Mouse (Mus musculus): ENCODE data around the gene Htr1f.
"Not testable (repeated sequence)": the region's sequence is repeated elsewhere in the genome, so short reads cannot be mapped to it uniquely, and the experiment has no call there.

Htr1f gene

DNA sequence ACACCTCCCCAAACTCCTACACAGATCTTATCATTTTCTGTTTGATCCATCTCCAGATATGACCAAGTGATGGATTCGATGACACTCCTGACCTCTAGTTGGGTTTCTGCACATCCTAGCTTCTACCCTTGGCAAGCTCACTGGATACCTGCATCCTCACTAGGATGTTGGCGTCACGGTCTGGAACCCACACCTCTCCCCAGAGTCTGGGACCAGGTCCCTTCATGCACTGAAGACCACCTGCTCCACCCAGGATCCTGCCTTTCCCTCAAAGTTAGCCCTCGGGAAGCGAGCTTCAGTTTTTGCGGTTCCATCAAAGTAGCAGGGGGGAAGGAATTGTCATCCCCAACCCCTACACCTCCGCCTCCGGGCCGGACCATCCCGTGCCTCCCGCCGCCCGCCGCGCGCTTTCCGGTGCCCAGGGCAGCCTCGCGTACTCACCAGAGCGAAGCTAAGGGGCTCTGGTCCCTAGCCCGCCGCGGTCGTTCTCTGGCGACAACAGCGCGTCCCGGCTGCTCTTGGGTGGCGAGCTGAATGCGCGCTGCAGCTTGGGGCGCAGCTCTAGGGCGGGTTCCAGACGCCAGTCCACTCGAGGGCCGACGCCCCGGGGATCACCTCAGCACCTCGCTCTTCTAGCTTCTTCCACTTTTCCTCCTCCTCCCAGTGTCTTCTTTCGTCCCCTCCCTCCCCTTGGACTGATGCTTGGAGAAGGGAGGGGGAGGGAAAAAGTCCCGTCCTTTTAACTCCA, at the start of gene Htr1f:
Htr1f (minus strand) TSS at position 671 of the 748 bp plus-strand sequence.
- in situ Hi-C loops (cut with MboI; ENCODE audit: unreplicated experiment in 2 of 2), result no loop called here

DNA sequence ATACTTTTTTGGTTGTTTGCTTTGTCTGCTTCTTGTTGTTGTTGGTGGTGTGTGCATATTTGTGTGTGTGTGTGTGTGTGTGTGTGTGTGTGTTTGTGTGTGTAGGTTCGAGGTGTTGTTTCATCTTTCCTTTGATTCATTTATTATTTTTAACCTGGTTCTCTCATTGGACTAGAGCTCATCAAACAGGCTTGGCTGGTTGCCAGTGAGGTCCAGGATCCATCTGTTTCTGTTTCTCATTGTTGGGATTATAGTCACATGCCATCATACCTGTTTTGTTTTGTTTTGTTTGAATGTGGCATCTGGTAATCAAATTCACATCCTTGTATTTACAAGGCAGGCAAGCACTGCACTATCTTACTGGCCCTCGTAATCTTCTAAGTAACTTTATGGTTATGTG, 34.1 kb upstream of the Htr1f start:
- in situ Hi-C loops (cut with MboI; ENCODE audit: unreplicated experiment in 2 of 2), result no loop called here

DNA sequence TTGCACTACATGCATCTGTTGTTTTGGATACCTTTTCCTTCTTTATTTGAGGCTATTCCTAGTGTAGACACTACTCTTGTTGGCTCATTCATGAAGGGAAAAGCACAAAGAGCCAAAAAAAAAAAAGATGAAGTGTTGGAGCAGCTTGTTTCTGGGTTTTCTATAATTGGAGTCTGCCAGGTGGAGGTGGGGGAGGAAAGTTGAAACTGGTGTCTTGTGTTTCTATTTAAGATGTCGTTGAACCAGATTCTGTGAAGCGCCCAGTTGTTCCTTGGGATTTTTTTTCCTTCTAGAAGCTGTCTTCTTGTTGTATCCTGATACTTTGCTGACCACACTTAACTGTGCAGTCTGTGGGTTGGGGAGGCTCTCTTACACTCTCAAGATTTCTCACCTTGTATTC, 23.7 kb upstream of the Htr1f start:
- in situ Hi-C loops (cut with MboI; ENCODE audit: unreplicated experiment in 2 of 2), result loop anchor here (5.0 to 10.0 kb wide), 4 partner anchors 185 to 343 kb away; no protein-coding TSS in a partner anchor

DNA sequence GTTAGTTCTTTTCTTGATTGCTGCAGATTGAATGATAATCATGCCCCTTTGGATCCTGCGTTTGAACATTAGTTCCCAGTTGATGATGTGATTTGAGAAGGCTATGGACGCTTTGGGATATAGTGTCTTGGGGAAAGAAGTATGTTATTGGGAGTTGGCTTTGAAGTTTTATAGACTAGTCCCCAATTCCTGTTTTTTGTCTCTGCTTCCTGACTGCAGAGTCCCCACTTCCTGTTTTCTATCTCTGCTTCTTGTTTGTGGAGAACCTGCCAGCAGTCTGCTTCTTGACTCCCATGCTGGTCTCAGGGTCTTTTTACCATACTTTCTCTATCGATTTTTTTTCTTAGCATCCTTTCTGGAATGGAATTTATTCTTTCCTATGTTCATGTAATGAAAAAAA, 22.2 kb upstream of the Htr1f start:
- in situ Hi-C loops (cut with MboI; ENCODE audit: unreplicated experiment in 2 of 2), result loop anchor here (5.0 to 10.0 kb wide), 4 partner anchors 183 to 344 kb away; no protein-coding TSS in a partner anchor

DNA sequence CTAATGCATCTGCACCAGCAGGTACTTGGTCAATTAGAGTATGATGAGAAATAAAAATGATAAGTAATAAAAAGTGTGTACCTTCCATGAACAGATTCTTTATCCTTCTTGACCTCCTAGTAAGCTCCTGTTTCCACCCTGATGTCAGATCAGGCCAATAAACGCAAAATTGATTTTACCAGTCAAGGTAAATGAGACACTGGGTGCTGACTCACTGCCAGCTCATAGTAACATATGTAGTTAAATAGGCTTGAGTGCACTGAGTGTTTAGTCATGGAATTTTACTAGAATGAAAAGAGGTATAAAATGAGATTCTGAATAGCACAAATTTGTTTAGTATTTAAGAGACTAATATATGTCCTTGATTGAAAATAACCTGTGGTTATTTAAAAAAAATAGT, 6.6 kb upstream of the Htr1f start:
- in situ Hi-C loops (cut with MboI; ENCODE audit: unreplicated experiment in 2 of 2), result no loop called here

DNA sequence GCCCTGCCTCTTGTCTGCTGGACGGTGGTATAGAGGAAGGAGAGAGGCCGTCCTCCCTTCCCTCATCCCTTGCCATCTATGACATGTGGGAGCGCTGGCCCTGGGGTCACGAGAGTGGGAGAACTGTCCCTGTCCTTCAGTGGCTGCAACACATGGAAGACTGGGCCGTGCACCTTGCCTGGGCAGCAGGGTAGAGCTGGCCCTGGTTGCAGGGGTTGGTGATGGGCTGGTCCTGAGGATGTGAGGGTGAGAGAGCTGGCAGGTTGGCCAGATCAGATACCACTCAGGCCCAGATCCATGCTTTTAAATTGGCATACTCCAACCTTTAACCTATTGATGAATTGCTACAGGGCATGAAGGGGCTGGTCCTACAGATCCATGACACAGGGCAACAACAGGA, 12.1 kb downstream of the Htr1f start:
- in situ Hi-C loops (cut with MboI; ENCODE audit: unreplicated experiment in 2 of 2), result no loop called here

DNA sequence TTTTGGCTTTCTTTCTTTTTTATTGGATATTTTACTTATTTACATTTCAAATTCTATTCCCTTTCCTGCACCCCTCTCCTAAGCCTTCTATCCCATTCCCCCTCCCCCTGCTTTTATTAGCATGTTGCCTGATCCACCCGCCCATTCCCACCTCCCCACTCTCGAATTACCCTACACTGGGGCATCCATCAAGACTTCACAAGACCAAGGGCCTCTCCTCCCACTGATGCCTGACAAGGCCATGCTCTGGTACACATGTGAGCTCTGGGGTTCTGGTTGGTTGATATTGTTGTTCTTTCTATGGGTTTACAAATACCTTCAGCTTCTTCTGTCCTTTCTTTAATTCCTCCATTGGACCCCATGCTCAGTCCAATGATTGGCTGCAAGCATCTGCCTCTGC, 22.2 kb downstream of the Htr1f start:
- in situ Hi-C loops (cut with MboI; ENCODE audit: unreplicated experiment in 2 of 2), result no loop called here

DNA sequence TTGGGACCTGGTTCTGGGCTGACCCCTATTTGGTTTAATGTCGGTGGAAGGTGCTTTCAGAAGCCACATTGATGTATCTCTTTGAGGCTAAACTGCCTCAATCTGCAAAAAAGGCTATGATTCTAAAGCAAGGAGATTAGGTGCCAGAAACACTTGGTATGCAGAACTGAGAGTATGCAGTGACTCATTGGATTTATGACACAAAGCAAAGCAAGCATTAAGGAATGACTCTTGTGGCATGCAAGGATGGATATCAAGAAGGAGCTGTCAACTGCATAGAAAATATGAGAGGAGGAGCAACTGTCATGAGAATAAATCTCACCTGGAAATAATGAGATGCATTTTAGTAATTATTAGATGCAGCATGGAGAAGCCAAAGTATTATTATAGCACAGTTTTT, 35.8 kb downstream of the Htr1f start:
- in situ Hi-C loops (cut with MboI; ENCODE audit: unreplicated experiment in 2 of 2), result no loop called here

DNA sequence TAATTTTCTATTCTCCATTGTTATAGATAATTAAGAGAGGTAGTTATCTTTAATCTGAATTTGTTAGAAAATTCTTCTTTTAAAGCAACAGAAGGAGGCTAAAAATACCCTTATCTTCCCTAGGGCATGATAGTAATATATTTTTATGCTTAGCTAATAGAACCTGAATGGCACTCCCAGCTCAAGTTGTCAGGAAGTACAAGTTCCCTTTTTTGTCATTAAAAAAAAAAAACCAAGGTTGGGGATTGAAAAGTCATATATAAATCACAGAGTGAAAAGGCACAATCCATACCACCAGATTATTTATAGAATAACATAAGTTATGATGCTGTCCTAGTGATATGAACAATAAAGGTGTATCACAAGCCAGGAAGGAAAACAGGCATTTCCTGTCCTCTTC, 39.4 kb downstream of the Htr1f start:
- in situ Hi-C loops (cut with MboI; ENCODE audit: unreplicated experiment in 2 of 2), result no loop called here

DNA sequence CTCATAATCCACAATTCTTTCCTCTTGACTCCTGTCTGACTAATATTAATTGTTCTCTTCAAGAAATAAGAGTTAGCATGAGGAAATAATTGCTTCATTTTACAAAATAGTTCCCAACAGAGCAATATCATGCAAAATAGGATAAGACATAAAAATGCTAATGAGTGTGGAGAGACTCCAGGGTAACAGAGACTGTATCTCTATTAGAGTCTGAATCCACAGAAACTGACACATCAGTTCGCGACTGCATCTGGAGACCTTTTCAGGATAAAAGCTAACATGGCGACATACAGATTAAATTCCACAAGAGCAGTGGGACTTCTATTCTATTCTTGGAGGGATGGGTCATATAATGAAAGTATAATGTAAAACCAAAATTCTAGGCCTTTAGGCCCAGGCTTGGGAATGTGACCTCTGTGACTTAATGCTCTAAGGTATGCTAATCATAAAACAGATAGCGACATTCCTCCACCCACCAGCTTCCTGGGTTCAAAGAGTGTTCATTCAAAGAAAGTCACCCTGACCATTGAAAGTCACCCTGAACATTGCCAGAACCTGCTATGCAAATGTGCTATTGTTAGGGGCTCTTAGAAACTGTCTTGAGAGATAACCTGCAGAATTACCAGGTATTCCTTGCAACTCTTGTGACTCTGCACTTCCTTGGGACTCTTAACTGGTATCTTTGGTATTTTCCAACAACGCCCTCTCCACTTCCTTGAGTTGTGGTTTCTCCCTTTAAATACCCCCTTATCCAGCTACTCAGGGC, 67.8 kb downstream of the Htr1f start:
- in situ Hi-C loops (cut with MboI; ENCODE audit: unreplicated experiment in 2 of 2), result not testable (repeated sequence)

DNA sequence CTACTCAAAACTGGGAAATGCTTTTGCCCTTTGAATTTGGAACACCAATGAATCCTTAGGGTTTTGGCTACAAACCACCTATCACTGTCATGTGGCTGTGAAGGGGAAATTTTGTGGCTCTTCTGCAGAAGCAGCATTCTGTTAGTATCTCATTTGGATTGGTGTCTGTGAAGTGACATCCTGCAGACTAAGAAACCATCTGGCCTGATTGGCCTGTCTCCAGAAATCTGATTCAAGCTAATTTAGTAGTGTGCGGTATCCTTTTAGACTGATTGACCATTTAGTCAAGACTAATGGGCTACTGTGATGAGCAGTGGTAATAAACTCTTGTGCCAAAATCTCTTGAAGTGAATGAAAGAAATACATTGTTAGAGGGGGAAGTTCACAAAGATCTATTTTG, 76.0 kb downstream of the Htr1f start:
- in situ Hi-C loops (cut with MboI; ENCODE audit: unreplicated experiment in 2 of 2), result no loop called here

DNA sequence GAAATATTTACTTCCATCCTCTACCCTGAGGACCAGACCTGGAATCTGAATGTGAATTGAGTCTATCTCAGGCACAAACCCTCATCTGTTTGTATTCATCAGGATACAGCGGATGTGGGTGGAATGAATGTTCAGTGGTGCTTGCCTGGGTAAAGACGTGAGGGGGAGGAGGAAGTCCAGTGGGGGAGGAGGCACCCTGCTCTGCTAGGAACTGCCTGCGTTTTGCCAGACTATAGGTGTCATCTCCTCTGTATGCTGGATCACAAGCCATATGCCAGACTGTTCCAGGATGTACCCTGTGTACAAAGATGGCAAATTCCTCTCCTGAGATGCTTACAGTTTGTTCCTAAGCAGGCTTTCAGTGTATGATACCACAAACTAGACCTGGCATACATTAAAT, 83.3 kb downstream of the Htr1f start:
- in situ Hi-C loops (cut with MboI; ENCODE audit: unreplicated experiment in 2 of 2), result no loop called here

DNA sequence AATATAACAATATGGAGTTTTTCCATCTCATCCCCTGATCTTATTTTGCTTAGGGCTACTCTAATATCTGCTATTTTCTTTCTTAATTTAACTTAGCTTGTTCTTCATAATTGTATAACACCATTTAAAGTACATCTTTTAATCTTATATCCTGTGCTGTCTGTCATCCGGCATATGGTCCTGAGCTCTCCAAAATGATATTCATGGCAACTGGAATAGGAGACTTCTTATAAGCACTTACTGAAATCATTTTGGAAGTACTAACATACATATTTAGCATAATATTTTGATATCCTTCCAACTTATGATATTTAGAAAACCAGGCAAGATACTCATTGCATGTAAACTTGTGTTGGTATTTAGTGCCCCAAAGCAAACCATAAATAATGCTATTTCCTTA, 86.9 kb downstream of the Htr1f start:
- in situ Hi-C loops (cut with MboI; ENCODE audit: unreplicated experiment in 2 of 2), result no loop called here

DNA sequence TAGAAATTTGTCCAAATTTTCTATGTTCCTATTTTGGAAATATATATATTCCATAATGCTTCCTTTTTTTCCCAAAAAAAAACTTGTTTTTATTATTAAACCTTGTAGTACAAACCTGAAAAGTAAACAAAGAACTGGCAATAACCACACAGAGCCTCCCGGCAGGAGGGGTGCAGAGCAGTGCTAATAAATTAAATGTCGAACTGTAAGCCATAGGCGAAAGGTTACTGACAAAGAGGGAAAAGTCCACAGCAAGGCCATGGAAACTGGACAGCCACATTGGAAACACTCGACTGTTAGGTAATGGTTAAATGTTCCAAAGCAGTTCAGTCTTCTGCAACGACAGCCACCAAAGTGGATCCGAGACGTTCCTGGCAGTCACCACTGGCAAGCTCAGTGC, 87.5 kb downstream of the Htr1f start:
- in situ Hi-C loops (cut with MboI; ENCODE audit: unreplicated experiment in 2 of 2), result no loop called here

DNA sequence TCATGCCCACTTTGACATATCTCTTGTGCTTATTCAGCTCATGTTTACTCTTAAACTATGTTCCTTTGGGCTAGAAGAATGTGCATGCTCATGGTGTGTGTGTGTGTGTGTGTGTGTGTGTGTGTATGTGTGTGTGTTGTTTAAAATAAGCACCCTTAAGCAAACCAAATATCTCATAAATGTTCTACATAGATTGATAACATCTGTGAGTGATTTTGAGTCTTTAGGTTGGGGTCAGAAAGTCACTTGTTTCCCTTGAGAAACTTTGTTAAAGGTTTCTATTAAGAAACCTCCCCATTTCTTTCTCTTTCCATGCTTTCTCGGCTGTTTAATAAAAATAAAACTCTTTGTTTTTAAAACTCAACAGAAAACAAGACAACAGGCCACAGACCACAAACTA, 88.1 kb downstream of the Htr1f start:
- in situ Hi-C loops (cut with MboI; ENCODE audit: unreplicated experiment in 2 of 2), result no loop called here

DNA sequence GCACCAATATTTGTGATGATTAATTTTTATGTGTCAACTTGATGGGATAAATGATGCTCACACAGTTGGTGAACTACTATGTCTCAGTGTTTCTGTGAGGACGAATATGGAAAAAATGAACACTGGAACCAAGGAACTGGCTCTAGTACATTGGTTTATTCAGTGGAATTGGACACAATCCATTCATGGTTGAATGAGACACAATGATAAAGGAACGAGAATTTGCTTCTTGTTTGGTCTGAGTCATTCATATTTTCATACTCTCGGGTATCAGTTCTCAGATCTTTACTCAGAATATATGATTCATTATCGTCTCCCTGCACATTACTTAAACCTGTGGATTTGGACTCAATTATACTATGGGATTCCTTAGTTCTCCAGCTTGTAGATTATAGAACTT, 90.4 kb downstream of the Htr1f start:
- in situ Hi-C loops (cut with MboI; ENCODE audit: unreplicated experiment in 2 of 2), result no loop called here

DNA sequence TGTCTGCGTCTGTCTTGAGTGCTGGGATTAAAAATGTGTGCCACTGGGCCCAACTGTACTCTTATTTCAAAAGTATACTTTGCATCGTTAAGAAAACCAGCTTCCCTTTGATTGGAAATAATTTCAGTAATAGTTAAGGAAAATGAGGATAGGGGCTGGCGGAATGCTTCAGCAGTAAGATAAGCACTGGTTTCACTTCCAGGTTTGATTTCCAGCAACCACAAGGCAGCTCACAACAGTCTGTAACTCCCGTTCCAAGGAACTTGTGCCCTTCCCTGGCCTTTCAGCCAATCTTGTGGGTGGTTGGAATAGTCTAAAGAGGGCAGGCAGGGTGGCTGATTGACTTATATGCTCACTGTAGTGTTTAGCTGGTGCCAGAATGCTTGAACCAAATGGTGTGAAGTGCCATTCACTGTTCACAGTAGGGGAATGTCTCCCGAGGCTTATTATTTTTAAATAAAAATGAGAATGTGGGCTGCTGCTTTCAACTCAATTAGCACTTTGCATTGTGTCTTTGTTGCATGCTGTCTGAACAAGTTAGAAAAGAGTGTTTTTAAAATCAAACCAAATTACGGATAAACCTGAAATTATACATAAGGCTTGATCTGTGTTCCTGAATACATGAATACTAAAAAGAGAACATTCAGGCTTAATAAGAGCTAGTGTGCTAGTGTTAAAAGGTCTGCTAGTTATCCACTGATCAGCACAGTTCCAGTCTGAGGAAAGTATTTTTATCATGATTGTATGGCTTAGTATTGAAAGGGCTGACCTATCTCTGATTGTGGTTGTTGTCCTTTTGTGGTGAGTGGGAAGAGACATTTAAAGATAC, 103.4 kb downstream of the Htr1f start:
- in situ Hi-C loops (cut with MboI; ENCODE audit: unreplicated experiment in 2 of 2), result no loop called here

DNA sequence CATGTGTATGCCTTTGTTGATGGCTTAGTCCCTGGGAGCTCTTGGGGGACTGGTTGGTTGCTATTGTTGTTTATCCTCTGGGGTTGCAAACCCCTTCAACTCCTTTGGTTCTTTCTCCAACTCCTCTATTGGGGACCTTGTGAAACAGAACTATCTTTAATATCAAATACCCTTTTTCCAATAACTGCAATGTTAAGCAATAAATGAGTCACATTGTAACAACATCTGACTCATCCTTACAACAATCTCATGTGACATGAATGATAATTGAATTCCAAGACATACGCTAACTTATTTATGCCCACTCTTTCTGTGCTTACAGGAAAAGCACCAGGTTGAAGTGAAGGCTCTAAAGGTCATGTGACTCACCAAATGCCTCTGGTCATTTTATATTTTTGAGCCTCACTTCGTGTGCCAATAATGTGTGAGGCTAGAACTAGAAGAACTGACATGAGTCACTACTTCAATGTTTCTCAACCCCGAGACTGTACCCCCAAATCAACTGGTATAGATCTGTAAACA, 116.3 kb downstream of the Htr1f start:
- in situ Hi-C loops (cut with MboI; ENCODE audit: unreplicated experiment in 2 of 2), result no loop called here

DNA sequence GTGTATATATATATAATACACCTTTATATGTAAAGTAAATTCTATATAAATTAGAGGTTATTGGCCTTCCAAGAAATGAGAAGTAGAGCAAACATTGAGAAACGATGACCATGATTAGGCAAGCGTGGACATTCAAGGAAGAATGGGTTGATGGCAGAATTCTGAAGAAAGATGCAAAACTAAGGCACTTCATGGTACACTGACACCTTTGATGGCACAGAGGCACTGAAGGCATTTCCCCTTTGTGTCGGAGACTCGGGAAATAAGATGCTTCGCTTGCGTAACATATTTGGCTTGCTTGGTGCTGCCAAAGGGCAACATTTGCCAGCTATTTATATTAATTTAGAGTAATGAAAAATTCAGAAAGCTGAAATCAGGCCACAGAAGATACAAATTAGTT, 118.1 kb downstream of the Htr1f start:
- in situ Hi-C loops (cut with MboI; ENCODE audit: unreplicated experiment in 2 of 2), result no loop called here

DNA sequence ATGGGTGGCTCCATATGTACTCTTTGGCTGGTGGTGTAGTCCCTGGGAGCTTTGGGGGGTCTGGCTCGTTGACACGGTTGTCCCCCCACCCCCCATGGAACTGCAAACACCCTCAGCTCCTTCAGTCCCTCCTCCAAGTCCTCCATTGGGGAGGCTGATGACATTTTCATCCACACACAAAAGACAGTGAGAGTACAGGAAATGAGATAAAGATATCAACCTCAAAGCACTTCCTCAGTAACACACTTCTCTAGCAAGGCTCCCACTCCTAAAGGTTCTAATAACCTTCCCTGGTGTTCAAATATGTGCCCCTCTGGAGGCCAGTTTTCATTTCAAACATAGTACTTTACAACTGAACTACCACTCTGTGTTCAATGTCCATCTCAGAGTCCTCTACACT, 118.6 kb downstream of the Htr1f start:
- in situ Hi-C loops (cut with MboI; ENCODE audit: unreplicated experiment in 2 of 2), result no loop called here

DNA sequence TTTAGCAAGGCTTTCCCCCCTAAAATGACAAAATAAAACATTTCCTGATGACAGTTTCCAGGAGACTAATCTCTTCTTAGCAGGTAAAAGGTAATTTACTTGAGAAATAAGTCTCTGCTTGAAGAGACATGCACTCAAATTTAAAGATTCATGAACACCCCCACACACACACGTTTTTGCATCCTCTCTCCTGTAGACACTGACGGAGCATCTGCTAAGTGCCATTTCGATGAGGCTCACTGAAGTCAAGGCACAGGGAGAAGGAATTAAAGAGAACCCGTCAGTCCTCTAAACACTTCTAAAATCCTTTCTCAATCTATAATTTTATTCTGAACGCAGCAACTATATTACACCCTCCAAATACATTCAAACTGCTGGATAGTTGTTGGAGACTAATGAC, 131.0 kb downstream of the Htr1f start:
- in situ Hi-C loops (cut with MboI; ENCODE audit: unreplicated experiment in 2 of 2), result no loop called here

Data from v-Abl transformed pro-B cells (cell line).